Mouse (Mus musculus) gastrocnemius, postnatal 10 days (tissue): Measurements from ENCODE around the gene Zc3h12c. TPM values are rescaled to one million over a fixed set of nuclear protein-coding genes. Genes with fewer than 3 reads are reported as not detected.
A peak's percentile ranks its signal among the peaks of the same experiment; 100 is the strongest.
"Not testable (repeated sequence)": the region's sequence is repeated elsewhere in the genome, so short reads cannot be mapped to it uniquely, and the experiment has no call there.

Experiments
- DNase-seq: peaks from one replicate; pipeline ENCODE4 v3.0.0; 2021; ENCODE audit warnings: mixed read lengths
- microRNA-seq, 2 experiments: library from miRNA; unstranded; fragments of <30 nt; microRNA quantifications; one replicate each; pipeline ENCODE4 v1.2.0; 2021
- total RNA-seq, 2 experiments: library from RNA; stranded (reverse); gene quantifications; 2 replicates each; pipeline ENCODE4 v1.2.3; 2021

The Zc3h12c gene
- total RNA-seq, 2 experiments from 2014 or later: 7.2 to 8.6 TPM

DNA sequence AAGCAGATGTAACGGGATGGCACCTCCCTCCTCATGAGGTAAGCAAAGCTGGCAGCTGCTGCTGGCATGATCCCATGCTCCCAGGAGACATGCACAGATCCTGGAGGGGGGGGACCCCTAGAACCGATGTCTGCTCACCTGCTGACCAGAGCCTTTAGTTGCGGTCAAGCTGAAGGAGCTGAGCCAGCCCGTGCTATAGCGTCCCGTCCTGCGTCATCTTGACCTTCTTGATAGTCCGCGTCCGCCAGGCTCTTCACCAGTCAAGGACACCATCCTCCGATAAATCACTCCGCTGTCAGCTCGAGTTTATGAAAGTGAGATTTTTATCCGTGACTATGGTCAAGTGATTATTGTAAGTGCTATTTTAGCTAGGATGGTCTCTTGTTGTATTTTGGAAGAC is 67.9 kb downstream of the Zc3h12c start:
- no peak for DNase-seq

DNA sequence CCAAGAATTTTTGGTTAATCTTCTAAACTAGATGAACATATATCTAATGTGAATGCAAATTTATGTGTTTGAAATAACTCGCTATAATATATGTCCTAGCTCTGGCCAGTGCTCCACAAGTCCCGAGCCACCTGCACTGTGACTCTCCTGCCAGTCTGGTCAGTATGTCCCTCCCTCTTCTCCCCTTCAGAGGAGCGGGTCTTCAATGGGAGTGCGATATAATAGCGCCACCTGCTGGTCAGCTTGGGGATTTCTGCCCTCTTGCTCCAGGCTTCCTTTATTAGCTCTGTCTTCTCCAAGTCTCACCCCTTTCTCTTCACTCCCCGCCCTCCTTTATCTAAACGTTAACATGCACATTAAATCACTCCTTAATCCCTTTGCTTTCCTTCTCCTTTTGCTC is 69.8 kb downstream of the Zc3h12c start:
- peak; percentile 86 for DNase-seq

- no peak for DNase-seq
Observed at GRCm38 (mm10) chr9:52097386-52097785, 71.0 kb downstream of the Zc3h12c start.

DNA sequence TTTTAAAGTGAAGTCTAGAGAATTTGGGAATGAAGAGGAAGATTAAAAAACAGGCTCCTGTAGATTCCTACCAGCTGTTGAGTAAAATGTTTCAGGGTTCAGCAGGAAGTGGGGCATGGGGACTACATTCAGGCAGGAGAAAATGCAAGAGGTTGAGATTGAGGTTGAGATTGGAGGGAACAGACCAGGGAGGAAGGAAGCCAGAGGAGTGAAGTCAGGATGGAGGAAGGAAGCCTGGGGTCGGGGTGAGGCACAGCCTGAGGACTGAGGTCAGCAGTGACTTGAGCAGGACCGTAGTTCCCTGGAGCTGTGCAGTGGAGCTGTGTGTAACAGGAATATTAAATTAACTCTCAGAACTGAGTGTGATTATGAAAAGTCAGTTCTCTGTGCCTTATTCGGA is 72.7 kb downstream of the Zc3h12c start:
- no peak for DNase-seq

DNA sequence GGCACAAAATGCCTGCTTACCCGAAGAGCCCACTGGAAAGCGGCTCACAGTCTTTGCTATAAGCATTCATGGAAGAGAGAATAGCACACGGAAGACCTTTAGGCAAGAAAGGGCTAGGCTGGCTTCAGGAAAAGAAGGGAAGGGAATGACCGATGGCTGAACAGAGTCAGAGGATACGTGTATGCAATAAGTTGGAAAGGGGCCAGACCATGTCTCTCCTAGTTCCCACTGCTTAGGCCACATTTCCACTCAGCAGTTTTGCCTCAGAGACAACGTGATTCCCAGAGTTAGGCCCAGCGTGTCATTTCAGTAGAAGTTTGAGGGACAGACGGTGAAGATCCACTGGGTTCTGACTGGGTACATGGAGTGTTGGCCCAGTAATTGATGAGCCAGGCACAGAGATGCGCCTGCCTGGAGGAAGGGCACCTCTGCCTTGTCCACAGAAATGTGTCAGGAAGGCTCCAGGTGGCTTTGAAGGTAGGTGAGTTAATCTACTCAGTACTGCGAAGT is 73.8 kb downstream of the Zc3h12c start:
- no peak for DNase-seq

GRCm38 (mm10) chr9:52094016-52094415 is 74.4 kb downstream of the Zc3h12c start:
- no peak for DNase-seq

DNA sequence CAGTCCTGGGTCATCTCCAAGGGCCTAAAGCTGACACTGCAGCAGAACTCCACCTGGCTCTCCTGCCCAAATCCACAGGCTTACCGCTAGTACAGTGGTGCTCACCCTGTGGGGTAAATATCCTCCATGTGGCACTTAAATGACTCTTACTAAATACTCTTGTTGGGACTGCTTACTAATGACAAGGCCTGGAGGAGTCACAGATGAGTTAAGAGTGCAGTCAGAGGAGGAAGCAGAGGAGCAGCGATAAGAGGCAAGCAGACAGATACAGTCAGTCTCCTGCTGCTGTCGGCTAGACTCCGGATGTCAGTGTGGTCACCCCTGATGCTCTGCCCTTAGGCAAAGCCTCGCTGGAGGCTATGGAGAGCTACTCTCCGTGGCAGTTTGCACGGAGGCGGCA is 75.3 kb downstream of the Zc3h12c start:
- no peak for DNase-seq

DNA sequence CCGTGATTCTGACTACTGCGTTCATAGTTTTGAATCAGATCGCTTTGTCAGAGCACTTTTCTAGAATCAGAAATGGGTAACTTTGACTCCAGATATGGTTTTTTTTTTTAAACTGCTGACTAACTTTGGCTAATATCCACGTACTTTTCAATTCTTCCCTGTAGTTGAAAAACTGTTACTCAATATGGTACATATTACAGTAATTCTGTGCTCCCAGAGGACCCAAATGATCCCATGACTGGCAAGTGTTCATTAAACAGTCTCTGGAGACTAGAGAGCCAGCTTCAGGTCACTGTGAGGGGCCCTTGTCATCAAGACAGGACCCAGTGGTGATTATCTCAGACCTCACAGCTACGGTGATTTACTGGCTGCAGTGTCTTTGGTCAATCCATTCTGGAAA is 76.1 kb downstream of the Zc3h12c start:
- DNase-seq: no peak

- DNase-seq: no peak
Observed at GRCm38 (mm10) chr9:52091752-52092151, 76.6 kb downstream of the Zc3h12c start.

DNA sequence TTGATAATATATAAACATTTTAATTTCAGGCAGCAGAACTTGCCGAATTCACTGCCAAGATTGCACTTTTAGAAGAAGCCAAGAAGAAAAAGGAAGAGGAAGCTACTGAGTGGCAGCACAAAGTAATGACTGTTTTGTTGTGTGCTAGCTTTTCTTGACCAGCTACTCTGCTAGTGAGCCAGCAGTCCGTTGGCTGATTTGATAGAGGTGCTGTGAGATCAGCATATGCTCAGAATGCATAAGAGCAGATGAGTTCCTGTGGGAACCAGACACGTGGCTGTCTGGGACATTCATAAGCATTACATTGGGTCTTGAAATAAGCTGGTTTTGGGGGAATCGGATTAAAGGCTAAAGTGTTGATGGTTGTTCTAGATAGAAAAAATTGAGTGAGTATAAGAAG is 86.0 kb downstream of the Zc3h12c start:
- DNase-seq: no peak

GRCm38 (mm10) chr9:52081979-52082378 is 86.4 kb downstream of the Zc3h12c start:
- DNase-seq: no peak

DNA sequence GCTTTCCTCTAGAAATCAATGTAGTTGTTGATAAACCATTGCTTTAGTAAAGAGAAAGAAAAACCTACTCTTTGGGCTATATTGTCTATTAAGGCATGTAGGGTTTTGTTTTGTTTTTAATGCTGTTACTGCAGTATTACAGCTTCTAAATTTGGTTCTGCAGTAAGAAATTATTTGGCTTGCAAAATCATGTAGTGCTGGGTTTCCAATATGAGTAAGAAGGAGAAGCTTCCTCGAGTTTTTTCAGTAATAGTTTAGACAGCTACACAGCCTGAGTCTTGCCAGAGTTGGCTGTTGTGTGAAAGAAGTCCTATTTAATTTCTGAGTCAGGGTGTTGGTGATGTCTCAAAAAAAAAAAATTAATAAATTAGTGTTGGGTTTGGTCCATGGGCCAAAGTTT is 90.7 kb downstream of the Zc3h12c start:
- DNase-seq: no peak

DNA sequence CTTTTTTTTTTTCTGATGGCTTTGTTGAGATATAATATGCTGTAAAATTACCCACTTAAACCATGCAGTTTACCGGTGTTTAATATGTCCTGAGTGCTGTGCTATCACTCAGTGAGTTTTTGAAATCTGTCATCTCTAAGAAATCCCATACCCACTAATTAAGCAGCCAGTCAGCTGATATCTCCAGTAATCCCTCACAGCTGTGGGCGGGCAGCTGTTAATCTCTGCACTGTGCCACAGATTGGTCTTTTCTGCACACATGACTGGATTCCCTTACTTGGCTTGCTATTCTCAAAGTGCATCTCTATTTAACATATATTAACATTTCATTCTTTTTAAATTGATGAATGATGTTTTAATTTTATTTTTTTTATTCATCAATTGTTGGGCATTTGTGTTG is 92.3 kb downstream of the Zc3h12c start:
- no peak for DNase-seq

DNA sequence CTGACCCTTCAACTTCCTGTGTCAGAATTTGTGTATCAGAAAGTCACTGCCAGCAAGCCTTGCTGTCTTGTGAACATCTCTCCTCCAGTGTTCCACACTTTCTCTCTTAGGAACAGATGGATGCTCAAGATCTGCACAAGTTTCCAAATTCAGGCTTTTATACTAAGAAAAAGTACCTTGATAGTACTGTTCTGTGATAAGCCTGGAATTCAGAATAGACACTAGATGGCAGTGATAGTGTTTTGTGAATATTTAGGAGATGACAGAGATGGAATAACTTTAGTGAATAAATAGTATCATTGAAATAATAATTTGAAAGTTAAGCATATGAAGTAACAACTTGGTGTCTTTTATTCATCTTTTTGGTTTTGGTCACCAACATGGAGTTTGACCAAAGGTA is 96.2 kb downstream of the Zc3h12c start:
- DNase-seq: no peak

DNA sequence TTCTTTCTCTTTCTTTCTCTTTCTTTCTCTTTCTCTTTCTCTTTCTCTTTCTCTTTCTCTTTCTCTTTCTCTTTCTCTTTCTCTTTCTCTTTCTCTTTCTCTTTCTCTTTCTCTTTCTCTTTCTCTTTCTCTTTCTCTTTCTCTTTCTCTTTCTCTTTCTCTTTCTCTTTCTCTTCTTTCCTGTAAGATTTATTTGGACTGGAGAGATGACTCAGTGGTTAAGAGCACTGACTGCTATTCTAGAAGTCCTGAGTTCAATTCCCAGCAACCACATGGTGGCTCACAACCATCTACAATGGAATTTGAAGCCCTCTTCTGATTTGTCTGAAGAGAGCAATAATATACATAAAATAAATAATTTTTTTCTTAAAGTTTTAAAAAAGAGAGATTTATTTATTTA is 97.0 kb downstream of the Zc3h12c start:
- DNase-seq: not testable (repeated sequence)

DNA sequence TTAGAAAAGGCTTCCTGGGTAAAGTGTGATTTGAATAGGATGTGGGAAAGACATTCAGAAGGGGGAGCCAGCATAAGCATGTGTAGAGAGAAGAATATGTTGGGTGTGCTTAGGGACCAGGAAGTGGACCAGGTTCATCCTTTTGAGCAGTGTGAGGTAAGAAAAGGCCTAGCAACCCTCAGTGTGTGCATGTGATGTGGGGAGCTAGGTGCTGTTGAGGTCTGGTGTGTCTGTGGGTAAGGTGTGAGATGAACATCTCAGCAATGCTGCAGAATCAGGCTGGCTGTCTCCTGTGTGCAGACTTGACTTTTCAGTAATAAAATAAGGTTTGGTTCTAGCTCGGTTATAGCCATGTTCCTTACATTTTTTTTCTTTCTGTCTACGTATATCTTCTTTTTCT is 98.3 kb downstream of the Zc3h12c start:
- no peak for DNase-seq

Small RNA genes lying within 50 kb of the gene (microRNA-seq; reads per million reads assigned to microRNA genes)
- gene Gm27686 (0 reads per million in 2 experiments), gene Mir6244 (0 reads per million in 2 experiments)

Other genes starting within 250 kb of the Zc3h12c start
- 10 to 100 TPM; 36.9 to 43.0 TPM for gene Fdx1, start 205.0 kb downstream of the Zc3h12c start, total RNA-seq
- gene Rdx, start 121.4 kb downstream of the Zc3h12c start, total RNA-seq: 100 to 1,000 TPM; 119 to 122 TPM